Mouse (Mus musculus) liver, adult 2 months (tissue): ENCODE measurements around the gene Spint3. TPM values are rescaled to one million over a fixed set of nuclear protein-coding genes. Genes with fewer than 3 reads are reported as not detected.
"Not testable (repeated sequence)": the region's sequence is repeated elsewhere in the genome, so short reads cannot be mapped to it uniquely, and the experiment has no call there.

Experiments
- DNase-seq: peaks from one replicate; pipeline ENCODE4 v3.0.0-alpha.2; 2011; ENCODE audit warnings: low read depth, low spot score; ENCODE audit errors: extremely low read depth
- H3K27ac ChIP-seq: fragments of 200-500 bp; replicated peaks from 2 replicates; pipeline ENCODE4 v1.5.1; 2012; ENCODE audit warnings: low read depth, mild to moderate bottlenecking, control low read depth, inconsistent platforms, low read length; ENCODE audit not compliant: insufficient read depth
- H3K27me3 ChIP-seq: fragments of 200-500 bp; 2 replicates; pipeline ENCODE4 v1.6.1; 2012; ENCODE audit warnings: mild to moderate bottlenecking, moderate library complexity, low read length, inconsistent platforms; ENCODE audit not compliant: control insufficient read depth, insufficient read depth
- H3K36me3 ChIP-seq: fragments of 200-500 bp; 2 replicates; pipeline ENCODE4 v1.6.1; 2012; ENCODE audit warnings: low read length, inconsistent platforms; ENCODE audit not compliant: control insufficient read depth, insufficient read depth
- H3K4me1 ChIP-seq: fragments of 200-500 bp; 2 replicates; pipeline ENCODE4 v1.6.1; 2011; ENCODE audit warnings: low read length; ENCODE audit not compliant: control insufficient read depth, insufficient read depth
- H3K4me3 ChIP-seq: fragments of 200-500 bp; 2 replicates; pipeline ENCODE4 v1.5.1; 2011; ENCODE audit warnings: low read depth, mild to moderate bottlenecking, control low read depth, low read length, moderate library complexity; ENCODE audit not compliant: insufficient read depth
- H3K79me2 ChIP-seq: fragments of 200-500 bp; 2 replicates; pipeline ENCODE4 v1.6.1; 2012; ENCODE audit warnings: inconsistent platforms, mild to moderate bottlenecking, low read length, moderate library complexity; ENCODE audit not compliant: control insufficient read depth, insufficient read depth
- H3K9ac ChIP-seq: fragments of 200-500 bp; 2 replicates; pipeline ENCODE4 v1.6.1; 2012; ENCODE audit warnings: low read depth, mild to moderate bottlenecking, control low read depth, inconsistent platforms, low read length
- CTCF ChIP-seq: fragments of 200-500 bp; IDR thresholded peaks from 2 replicates; pipeline ENCODE4 v1.5.1; 2011; ENCODE audit warnings: low read depth, low read length, control low read depth
- POLR2A ChIP-seq: fragments of 200-500 bp; IDR thresholded peaks from 2 replicates; pipeline ENCODE4 v1.6.1; 2011; ENCODE audit warnings: low read length, control low read depth; ENCODE audit not compliant: insufficient read depth; ENCODE audit errors: extremely low read depth
- WGBS: fragments of 180-500 bp; shearing (Covaris S2); methylation state at CpG from one replicate; pipeline ENCODE4 v1.1.7; 2018; 5-methylcytosine and 5-hydroxymethylcytosine counted together
- polyA plus RNA-seq: library from polyadenylated mRNA; depleted of rRNA; stranded (reverse); fragments of >200 nt; gene quantifications from 2 replicates; pipeline ENCODE4 v1.2.3, GENCODE M21; 2012; rRNA removed
- total RNA-seq: library from RNA; depleted of rRNA; stranded (reverse); fragments of >200 nt; gene quantifications from 2 replicates; pipeline ENCODE4 v1.2.3, GENCODE M21; 2014; rRNA removed

The Spint3 gene
- total RNA-seq (not detected in 2 replicates), polyA plus RNA-seq (not detected in 2 replicates)

DNA sequence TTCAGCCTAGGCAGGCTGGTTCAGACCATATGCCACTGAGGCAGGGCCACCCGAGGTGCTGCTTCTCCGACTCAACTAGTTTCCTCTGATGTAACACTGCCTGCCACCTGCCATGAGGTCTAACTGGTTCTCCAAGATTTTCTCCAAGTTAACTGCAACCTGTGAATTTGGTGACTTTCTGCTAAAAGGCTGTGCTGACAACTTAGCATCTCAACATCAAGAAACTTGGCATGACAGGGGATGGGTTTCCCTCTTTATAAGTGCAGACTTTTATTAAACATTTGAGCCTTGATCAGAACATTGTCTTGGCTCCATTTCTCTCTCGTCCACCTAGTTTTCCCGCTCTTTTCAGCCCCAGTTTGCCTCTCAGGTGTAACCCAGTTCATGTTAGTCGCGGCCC is at the start of gene Spint3:
Spint3 (minus strand) TSS at position 101 of the 400 bp plus-strand sequence.
- not testable (repeated sequence) for H3K9ac ChIP-seq
- 87% methylated on average over 6 of the region's 6 CpGs for WGBS

DNA sequence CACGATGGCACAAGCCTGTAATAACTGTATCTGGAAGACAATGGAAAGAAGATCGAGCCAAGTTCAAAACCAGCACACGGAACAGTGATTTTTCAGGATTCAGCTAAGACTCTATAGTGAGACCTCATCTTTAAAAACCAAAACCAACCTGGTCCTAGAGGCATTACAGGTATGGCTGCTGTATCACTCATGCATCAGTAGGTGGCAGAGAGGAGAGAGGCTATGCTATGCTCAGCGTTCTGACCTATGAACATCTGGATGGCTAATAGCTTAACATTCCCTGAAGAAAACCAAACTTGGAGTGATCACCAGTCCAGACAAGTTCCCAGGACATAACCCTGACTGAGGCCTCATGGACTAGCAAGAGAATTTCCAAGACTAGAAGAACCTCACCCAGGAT is 48.5 kb upstream of the Spint3 start:
- Histone ChIP-seq H3K4me3 (no peak overlapping the region), H3K4me1 (no peaks in the 10 kb centered on the region), H3K27me3 (no peaks in the 10 kb centered on the region), H3K36me3 (no peaks in the 10 kb centered on the region), H3K27ac (no peak overlapping the region), H3K79me2 (no peaks in the 10 kb centered on the region), H3K9ac (no peak overlapping the region)
- TF ChIP-seq CTCF (no peak), POLR2A (no peak)
- WGBS: 82% methylated on average over 4 of the region's 4 CpGs
- DNase-seq: no peak

More for the DNA sequence above, at the start of gene Spint3:
- DNase-seq, H3K27ac ChIP-seq, H3K36me3 ChIP-seq, H3K4me3 ChIP-seq, H3K79me2 ChIP-seq, H3K27me3 ChIP-seq, H3K4me1 ChIP-seq: not testable (repeated sequence)

DNA sequence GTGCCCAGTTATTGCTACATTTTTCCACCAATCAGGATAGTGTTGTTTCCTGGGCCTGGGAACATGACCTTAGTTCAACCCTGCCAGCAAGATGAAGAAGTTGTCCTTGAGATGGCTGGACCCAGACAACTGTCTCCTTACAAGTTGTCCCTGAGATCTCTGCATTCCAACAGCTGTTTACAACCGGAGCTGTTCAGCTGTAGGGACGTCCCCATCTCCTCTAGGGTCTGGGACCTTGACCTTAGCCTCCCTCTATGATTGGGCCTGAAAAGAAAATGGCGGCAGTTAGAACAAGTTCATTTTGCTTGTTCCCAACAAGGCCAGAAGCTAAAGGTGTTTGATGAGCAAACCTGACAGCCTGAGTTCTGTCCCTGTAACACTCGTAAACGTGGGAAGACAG is 45.8 kb upstream of the Spint3 start:
- WGBS: 67% methylated on average over 5 of the region's 5 CpGs
- Histone ChIP-seq H3K4me3 (no peak overlapping the region), H3K27me3 (no peaks in the 10 kb centered on the region), H3K9ac (no peak overlapping the region), H3K79me2 (no peaks in the 10 kb centered on the region), H3K36me3 (no peaks in the 10 kb centered on the region), H3K27ac (no peak overlapping the region), H3K4me1 (no peaks in the 10 kb centered on the region)
- no peak for TF ChIP-seq POLR2A
- no peak for TF ChIP-seq CTCF
- DNase-seq: no peak

DNA sequence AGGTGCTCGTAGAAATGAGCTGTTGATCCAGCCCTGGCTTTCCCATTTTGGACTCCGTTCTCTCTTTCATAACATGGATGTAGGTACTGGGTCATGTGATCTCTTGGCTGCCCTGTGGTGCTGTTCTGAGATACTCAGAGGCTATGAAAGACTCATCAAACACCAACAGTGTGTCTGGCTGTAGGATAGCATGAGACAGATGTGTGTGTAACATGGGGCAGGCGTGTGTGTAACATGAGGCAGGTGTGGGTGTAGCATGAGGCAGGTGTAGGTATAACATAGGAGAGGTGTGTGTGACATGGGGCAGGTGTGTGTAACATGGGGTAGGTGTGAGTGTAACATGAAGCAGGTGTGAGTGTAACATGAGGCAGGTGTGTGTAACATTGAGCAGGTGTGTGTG is 42.1 kb upstream of the Spint3 start:
- TF ChIP-seq CTCF: no peak
- no peak for TF ChIP-seq POLR2A
- no peak overlapping the region for H3K4me3 ChIP-seq
- no peaks in the 10 kb centered on the region for H3K27me3 ChIP-seq
- no peaks in the 10 kb centered on the region for H3K79me2 ChIP-seq
- H3K36me3 ChIP-seq: no peaks in the 10 kb centered on the region
- WGBS: 67% methylated on average over 3 of the region's 3 CpGs
- H3K9ac ChIP-seq: no peak overlapping the region
- no peaks in the 10 kb centered on the region for H3K4me1 ChIP-seq
- H3K27ac ChIP-seq: no peak overlapping the region
- no peak for DNase-seq

DNA sequence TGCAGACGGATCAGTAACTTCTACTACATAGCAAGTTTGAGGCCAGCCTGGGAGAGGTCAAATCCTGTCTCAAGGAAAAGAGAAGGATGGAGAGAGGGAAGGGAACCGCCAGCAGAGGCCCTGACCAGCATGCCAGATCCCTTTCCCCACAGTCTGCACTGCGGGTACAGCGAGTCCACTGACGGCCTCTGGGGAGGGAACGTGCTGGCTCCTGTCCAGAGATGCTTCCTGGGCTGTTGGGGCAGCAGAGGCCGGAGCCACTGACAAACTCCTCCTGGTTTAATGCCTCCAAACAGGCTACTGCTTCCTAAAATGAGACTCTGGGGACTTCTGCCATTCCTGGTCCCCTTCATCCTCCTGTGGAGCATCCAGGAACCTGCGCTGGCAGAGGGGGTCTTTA is 40.2 kb upstream of the Spint3 start, which contains the start of the genes Wfdc6b and Wfdc8:
Wfdc6b (plus strand) TSS at position 52 of the 400 bp plus-strand sequence.
Wfdc8 (minus strand) TSS at position 156 of the 400 bp plus-strand sequence.
- not testable (repeated sequence) for H3K4me3 ChIP-seq, H3K9ac ChIP-seq, H3K27ac ChIP-seq, H3K27me3 ChIP-seq, H3K4me1 ChIP-seq, DNase-seq, H3K79me2 ChIP-seq, H3K36me3 ChIP-seq
- WGBS: 58% methylated on average over 8 of the region's 8 CpGs

DNA sequence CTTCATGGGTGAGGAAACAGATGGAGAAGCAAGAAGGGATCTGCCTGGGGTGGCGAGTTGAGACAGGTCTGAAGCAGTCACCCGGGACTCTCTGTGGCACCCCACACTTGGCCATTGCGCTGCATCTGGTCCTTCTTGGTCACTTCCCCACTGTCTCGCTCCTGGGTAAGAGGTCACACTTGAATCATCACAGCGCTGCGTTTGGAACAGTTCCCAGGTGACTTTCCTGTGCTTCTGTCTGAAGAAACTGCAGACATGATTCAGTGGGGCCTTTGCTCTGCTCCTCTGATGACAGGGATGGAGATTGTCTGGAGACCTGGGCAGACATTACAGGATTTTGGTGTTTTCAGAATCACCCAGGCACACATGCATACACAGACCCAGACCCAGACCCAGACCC is 35.5 kb upstream of the Spint3 start:
- no peaks in the 10 kb centered on the region for H3K36me3 ChIP-seq
- no peak overlapping the region for H3K9ac ChIP-seq
- H3K79me2 ChIP-seq: no peaks in the 10 kb centered on the region
- no peak for DNase-seq
- no peak overlapping the region for H3K4me3 ChIP-seq
- no peaks in the 10 kb centered on the region for H3K27me3 ChIP-seq
- H3K27ac ChIP-seq: no peak overlapping the region
- 72% methylated on average over 6 of the region's 6 CpGs for WGBS
- no peaks in the 10 kb centered on the region for H3K4me1 ChIP-seq
- TF ChIP-seq POLR2A (no peak), CTCF (no peak)
